Mouse (Mus musculus) heart, embryonic 11.5 days (tissue): ENCODE measurements around the gene Aldh3b2. TPM values are rescaled to one million over a fixed set of nuclear protein-coding genes. Genes with fewer than 3 reads are reported as not detected.

Source experiments
- ATAC-seq: fragments of 200-750 bp; cut with Nextera tagmentation; replicated peaks from 2 replicates; pipeline ENCODE4 v1.8.0; 2017; ENCODE audit warnings: moderate library complexity; ENCODE audit not compliant: insufficient number of reproducible peaks, low FRiP score, low TSS enrichment
- H3K27ac ChIP-seq: fragments of 300-500 bp; sonication (generic); 2 replicates; pipeline ENCODE4 v1.5.1; 2014; ENCODE audit warnings: mild to moderate bottlenecking, low read depth, low read length
- H3K27me3 ChIP-seq: fragments of 300-500 bp; sonication (generic); 2 replicates; pipeline ENCODE4 v1.6.1; 2014; ENCODE audit warnings: mild to moderate bottlenecking, low read length, mixed read lengths; ENCODE audit not compliant: control insufficient read depth, insufficient read depth
- H3K36me3 ChIP-seq: fragments of 300-500 bp; sonication (generic); 2 replicates; pipeline ENCODE4 v1.6.1; 2014; ENCODE audit warnings: mild to moderate bottlenecking, low read length, moderate library complexity, mixed read lengths; ENCODE audit not compliant: control insufficient read depth, insufficient read depth
- H3K4me1 ChIP-seq: fragments of 300-500 bp; sonication (generic); 2 replicates; pipeline ENCODE4 v1.6.1; 2014; ENCODE audit warnings: low read length; ENCODE audit not compliant: control insufficient read depth, insufficient read depth
- H3K4me2 ChIP-seq: fragments of 300-500 bp; sonication (generic); 2 replicates; pipeline ENCODE4 v1.6.1; 2014; ENCODE audit warnings: mild to moderate bottlenecking, moderate library complexity
- H3K4me3 ChIP-seq: fragments of 300-500 bp; sonication (generic); 2 replicates; pipeline ENCODE4 v1.5.1; 2014; ENCODE audit warnings: low read depth, low read length
- H3K9ac ChIP-seq: fragments of 300-500 bp; sonication (generic); 2 replicates; pipeline ENCODE4 v1.6.1; 2014; ENCODE audit warnings: mild to moderate bottlenecking, low read depth, low read length, moderate library complexity
- H3K9me3 ChIP-seq: fragments of 300-500 bp; sonication (generic); replicated peaks from 2 replicates; pipeline ENCODE4 v1.6.1; 2016; ENCODE audit warnings: low read length; ENCODE audit not compliant: control insufficient read depth
- WGBS: fragments of 180-500 bp; shearing (Covaris S2); extraction: QIAGEN DNeasy Blood & Tissue Kit; methylation state at CpG from one replicate; pipeline ENCODE4 v1.1.7; 2014; ENCODE audit not compliant: insufficient replicate concordance; 5-methylcytosine and 5-hydroxymethylcytosine counted together
- polyA plus RNA-seq: library from polyadenylated mRNA; unstranded; fragments of >200 nt; fragmentation: Nextera tagmentation; extraction: Ambion mirVana; gene quantifications from 2 replicates; pipeline ENCODE4 v1.2.1, GENCODE M21; 2014

Aldh3b2 gene
- polyA plus RNA-seq = 0.16 TPM in 1 of 2 replicates, not detected in the other

GRCm38 (mm10) chr19:3972229-3972628 is at the start of gene Aldh3b2:
Gene Aldh3b2, plus strand, starts transcription at chr19:3972328.
- no peak within 1 kb of the TSS for H3K9ac ChIP-seq
- no peak within 1 kb of the TSS for H3K27ac ChIP-seq
- no peaks in the 10 kb centered on the region for H3K9me3 ChIP-seq
- WGBS = 37% methylated on average over 9 of the region's 9 CpGs
- peaks cover 8% of the 10 kb centered on the region for H3K4me1 ChIP-seq
- no peaks in the 10 kb centered on the region for H3K36me3 ChIP-seq
- peaks cover 6% of the 10 kb centered on the region for H3K27me3 ChIP-seq
- H3K4me3 ChIP-seq = no peak within 1 kb of the TSS
- H3K4me2 ChIP-seq = no peak within 1 kb of the TSS
- ATAC-seq = no peak

- H3K4me3 ChIP-seq = no peak overlapping the region
- WGBS = 58% methylated on average over 10 of the region's 10 CpGs
Measured at GRCm38 (mm10) chr19:3922661-3923371, 49.3 kb upstream of the Aldh3b2 start.

GRCm38 (mm10) chr19:3923586-3923985 is 48.5 kb upstream of the Aldh3b2 start:
- Histone ChIP-seq H3K4me3 (no peak overlapping the region), H3K4me2 (no peak overlapping the region), H3K4me1 (peaks cover 3% of the 10 kb centered on the region; the same call in 1 of the 2 replicates), H3K9ac (no peak overlapping the region), H3K27ac (no peak overlapping the region), H3K36me3 (no peaks in the 10 kb centered on the region), H3K27me3 (no peaks in the 10 kb centered on the region), H3K9me3 (no peaks in the 10 kb centered on the region)
- WGBS = 69% methylated on average over 13 of the region's 13 CpGs
- ATAC-seq = no peak; the same call in 1 of the 2 replicates

More at GRCm38 (mm10) chr19:3922661-3923371, 49.3 kb upstream of the Aldh3b2 start:
- H3K9me3 ChIP-seq = no peaks in the 10 kb centered on the region
- no peak overlapping the region for H3K27ac ChIP-seq
- H3K36me3 ChIP-seq = no peaks in the 10 kb centered on the region
- H3K4me2 ChIP-seq = no peak overlapping the region
- H3K27me3 ChIP-seq = no peaks in the 10 kb centered on the region
- H3K4me1 ChIP-seq = peaks cover 3% of the 10 kb centered on the region; the same call in 1 of the 2 replicates
- ATAC-seq = no peak
- no peak overlapping the region for H3K9ac ChIP-seq

DNA sequence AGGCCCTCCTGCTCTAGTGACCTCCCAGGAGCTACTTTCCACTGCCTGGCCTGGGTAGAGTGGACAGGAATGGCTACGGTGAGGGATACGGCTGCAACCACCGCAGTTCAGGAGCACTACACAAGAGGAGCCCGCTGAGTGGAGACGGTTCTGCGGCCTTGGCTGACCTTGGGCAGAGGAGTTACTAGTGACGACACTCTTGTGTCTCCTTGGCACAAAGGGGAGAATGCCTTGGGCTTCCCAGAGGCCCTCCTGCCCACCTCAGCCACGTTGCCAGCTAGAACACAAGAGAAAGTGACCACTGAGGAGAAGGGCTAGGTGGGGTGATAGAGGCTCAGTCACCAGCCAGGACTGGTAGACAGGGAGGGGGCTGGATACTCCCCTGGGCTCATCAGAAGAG is 47.9 kb upstream of the Aldh3b2 start:
- no peak overlapping the region; the same call in 1 of the 2 replicates for H3K27ac ChIP-seq
- no peaks in the 10 kb centered on the region for H3K36me3 ChIP-seq
- H3K27me3 ChIP-seq = no peaks in the 10 kb centered on the region
- no peak overlapping the region for H3K4me2 ChIP-seq
- no peak overlapping the region for H3K4me3 ChIP-seq
- no peak overlapping the region for H3K9ac ChIP-seq
- WGBS = 75% methylated on average over 8 of the region's 8 CpGs
- H3K4me1 ChIP-seq = peaks cover 3% of the 10 kb centered on the region; the same call in 1 of the 2 replicates
- H3K9me3 ChIP-seq = no peaks in the 10 kb centered on the region
- ATAC-seq = no peak

- Histone ChIP-seq H3K9ac (no peak overlapping the region), H3K36me3 (no peaks in the 10 kb centered on the region), H3K27ac (no peak overlapping the region), H3K4me3 (no peak overlapping the region), H3K27me3 (no peaks in the 10 kb centered on the region), H3K4me2 (no peak overlapping the region), H3K9me3 (no peaks in the 10 kb centered on the region), H3K4me1 (peaks cover 4% of the 10 kb centered on the region)
- 83% methylated on average over 7 of the region's 7 CpGs for WGBS
- no peak for ATAC-seq
Measured at GRCm38 (mm10) chr19:3924868-3925267, 47.3 kb upstream of the Aldh3b2 start.

DNA sequence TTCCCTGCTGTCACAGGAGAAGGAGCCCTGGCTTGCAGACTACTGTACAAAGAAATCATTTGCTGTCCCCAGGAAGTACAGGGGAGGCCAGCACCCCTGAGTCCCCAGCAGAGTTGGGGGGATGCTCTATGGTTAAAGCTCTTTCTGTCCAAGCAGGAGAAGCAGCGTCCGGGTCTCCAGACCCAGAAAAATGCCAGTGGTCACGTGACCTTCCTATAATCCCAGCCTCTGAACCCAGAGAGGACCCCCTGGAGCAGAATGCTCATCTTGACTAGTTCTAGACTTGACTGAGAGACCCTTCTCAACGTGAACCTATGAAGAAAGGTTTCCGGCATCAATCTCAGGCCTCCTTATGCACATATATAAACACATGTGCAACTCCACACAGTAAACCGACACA is 46.3 kb upstream of the Aldh3b2 start:
- WGBS = 78% methylated on average over 6 of the region's 6 CpGs
- ATAC-seq = no peak

GRCm38 (mm10) chr19:3926279-3926678 is 45.8 kb upstream of the Aldh3b2 start:
- no peaks in the 10 kb centered on the region for H3K9me3 ChIP-seq

More for the DNA sequence above, 46.3 kb upstream of the Aldh3b2 start:
- Histone ChIP-seq H3K4me1 (peaks cover 11% of the 10 kb centered on the region), H3K9ac (no peak overlapping the region), H3K36me3 (no peaks in the 10 kb centered on the region), H3K4me3 (no peak overlapping the region), H3K4me2 (no peak overlapping the region), H3K9me3 (no peaks in the 10 kb centered on the region), H3K27me3 (no peaks in the 10 kb centered on the region), H3K27ac (no peak overlapping the region)

GRCm38 (mm10) chr19:3926685-3927084 is 45.4 kb upstream of the Aldh3b2 start:
- Histone ChIP-seq H3K36me3 (no peaks in the 10 kb centered on the region), H3K4me3 (no peak overlapping the region), H3K27ac (no peak overlapping the region), H3K9me3 (no peaks in the 10 kb centered on the region), H3K9ac (no peak overlapping the region), H3K4me1 (peaks cover 11% of the 10 kb centered on the region), H3K4me2 (no peak overlapping the region), H3K27me3 (no peaks in the 10 kb centered on the region)
- ATAC-seq = no peak
- 63% methylated on average over 6 of the region's 6 CpGs for WGBS

More at GRCm38 (mm10) chr19:3926279-3926678, 45.8 kb upstream of the Aldh3b2 start:
- WGBS = 61% methylated on average over 3 of the region's 3 CpGs
- no peak overlapping the region for H3K4me2 ChIP-seq
- H3K27me3 ChIP-seq = no peaks in the 10 kb centered on the region
- H3K4me1 ChIP-seq = peaks cover 11% of the 10 kb centered on the region
- no peaks in the 10 kb centered on the region for H3K36me3 ChIP-seq
- no peak overlapping the region for H3K4me3 ChIP-seq
- no peak for ATAC-seq
- no peak overlapping the region for H3K27ac ChIP-seq
- H3K9ac ChIP-seq = no peak overlapping the region

- H3K4me1 ChIP-seq = peaks cover 11% of the 10 kb centered on the region
- H3K27me3 ChIP-seq = no peaks in the 10 kb centered on the region
- H3K4me2 ChIP-seq = no peak overlapping the region
- H3K36me3 ChIP-seq = no peaks in the 10 kb centered on the region
- 83% methylated on average over 4 of the region's 4 CpGs for WGBS
- no peak overlapping the region for H3K27ac ChIP-seq
- no peak overlapping the region for H3K4me3 ChIP-seq
- ATAC-seq = no peak
- no peaks in the 10 kb centered on the region for H3K9me3 ChIP-seq
- H3K9ac ChIP-seq = no peak overlapping the region
Measured at GRCm38 (mm10) chr19:3927989-3928388, 44.1 kb upstream of the Aldh3b2 start.
